Mouse (Mus musculus) forebrain, embryonic 11.5 days (tissue): ENCODE results near the gene Celsr1. TPM values are rescaled to one million over a fixed set of nuclear protein-coding genes. Genes with fewer than 3 reads are reported as not detected.

Experiments
- ATAC-seq: fragments of 200-750 bp; cut with Nextera tagmentation; replicated peaks from 2 replicates; pipeline ENCODE4 v1.8.0; 2017; ENCODE audit warnings: moderate TSS enrichment; ENCODE audit not compliant: low FRiP score
- DNase-seq: peaks from one replicate; pipeline ENCODE4 v3.0.0-alpha.2; 2017; ENCODE audit warnings: low spot score
- H3K27ac ChIP-seq: fragments of 300-500 bp; sonication (generic); 2 replicates; pipeline ENCODE4 v1.5.1; 2014; ENCODE audit warnings: low read depth, low read length
- H3K27me3 ChIP-seq: fragments of 300-500 bp; sonication (generic); 2 replicates; pipeline ENCODE4 v1.6.1; 2014; ENCODE audit warnings: mild to moderate bottlenecking, low read length, mixed read lengths; ENCODE audit not compliant: control insufficient read depth, insufficient read depth
- H3K36me3 ChIP-seq: fragments of 300-500 bp; sonication (generic); 2 replicates; pipeline ENCODE4 v1.6.1; 2014; ENCODE audit warnings: mild to moderate bottlenecking, low read length, moderate library complexity, mixed read lengths; ENCODE audit not compliant: control insufficient read depth, insufficient read depth
- H3K4me1 ChIP-seq: fragments of 300-500 bp; sonication (generic); replicated peaks from 2 replicates; pipeline ENCODE4 v1.6.1; 2014; ENCODE audit warnings: low read length, mixed read lengths; ENCODE audit not compliant: control insufficient read depth, insufficient read depth
- H3K4me2 ChIP-seq: fragments of 300-500 bp; sonication (generic); 2 replicates; pipeline ENCODE4 v1.6.1; 2014; ENCODE audit warnings: low read depth, mild to moderate bottlenecking, low read length, moderate library complexity, mixed read lengths; ENCODE audit not compliant: severe bottlenecking
- H3K4me3 ChIP-seq: fragments of 300-500 bp; sonication (generic); 2 replicates; pipeline ENCODE4 v1.5.1; 2014; ENCODE audit warnings: low read depth, low read length
- H3K9ac ChIP-seq: fragments of 300-500 bp; sonication (generic); 2 replicates; pipeline ENCODE4 v1.6.1; 2014; ENCODE audit warnings: low read length
- H3K9me3 ChIP-seq: fragments of 300-500 bp; sonication (generic); 2 replicates; pipeline ENCODE4 v1.6.1; 2016; ENCODE audit warnings: low read length, mixed read lengths; ENCODE audit not compliant: control insufficient read depth
- WGBS: fragments of 180-500 bp; shearing (Covaris S2); extraction: QIAGEN DNeasy Blood & Tissue Kit; methylation state at CpG from one replicate; pipeline ENCODE4 v1.1.7; 2014; 5-methylcytosine and 5-hydroxymethylcytosine counted together
- polyA plus RNA-seq: library from polyadenylated mRNA; unstranded; fragments of >200 nt; fragmentation: Nextera tagmentation; extraction: Ambion mirVana; gene quantifications from 2 replicates; pipeline ENCODE4 v1.2.1, GENCODE M21; 2014

Gene Celsr1
- polyA plus RNA-seq, 1 experiment from 2014 or later, result 7.3 TPM

DNA sequence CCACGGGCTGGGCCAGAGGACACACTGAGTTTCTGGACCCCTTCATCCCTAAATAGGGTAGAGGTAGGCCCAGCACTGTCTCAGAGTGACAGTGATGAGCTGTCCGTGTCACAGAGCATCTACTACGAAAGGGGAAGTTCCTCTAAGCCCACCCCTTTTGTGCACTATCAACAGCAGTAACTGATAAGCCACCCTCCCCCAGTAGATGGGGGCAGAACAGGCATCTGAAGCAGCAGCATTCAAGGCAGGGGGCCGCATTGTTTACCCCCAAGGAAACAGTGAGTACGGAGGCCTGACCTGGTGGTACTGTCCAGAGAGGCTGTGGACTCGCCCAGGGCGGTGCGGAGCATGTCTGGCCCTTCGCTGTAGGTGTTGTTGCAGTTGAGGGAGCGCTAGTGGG is 131.1 kb downstream of the Celsr1 start:
- Histone ChIP-seq H3K4me1 (0 out of 2 replicates have a peak, but pooled peaks cover 2% of the 10 kb centered on the region), H3K27me3 (no peaks in the 10 kb centered on the region), H3K36me3 (peaks cover 2% of the 10 kb centered on the region; the same call in 1 of the 2 replicates), H3K4me3 (no peak overlapping the region), H3K9me3 (no peaks in the 10 kb centered on the region), H3K27ac (no peak overlapping the region), H3K9ac (no peak overlapping the region), H3K4me2 (no peak overlapping the region)
- ATAC-seq, result no peak
- DNase-seq, result no peak
- WGBS, result 84% methylated on average over 10 of the region's 10 CpGs

GRCm38 (mm10) chr15:85900801-85901200 is 132.8 kb downstream of the Celsr1 start:
- H3K4me1 ChIP-seq, result 0 out of 2 replicates have a peak, but pooled peaks cover 2% of the 10 kb centered on the region
- no peak overlapping the region for H3K4me2 ChIP-seq
- no peaks in the 10 kb centered on the region for H3K27me3 ChIP-seq
- no peak overlapping the region for H3K9ac ChIP-seq
- H3K36me3 ChIP-seq, result peaks cover 2% of the 10 kb centered on the region; the same call in 1 of the 2 replicates
- no peak overlapping the region for H3K4me3 ChIP-seq
- DNase-seq (no peak), ATAC-seq (no peak)
- H3K9me3 ChIP-seq, result no peaks in the 10 kb centered on the region
- H3K27ac ChIP-seq, result no peak overlapping the region
- 85% methylated on average over 12 of the region's 12 CpGs for WGBS

DNA sequence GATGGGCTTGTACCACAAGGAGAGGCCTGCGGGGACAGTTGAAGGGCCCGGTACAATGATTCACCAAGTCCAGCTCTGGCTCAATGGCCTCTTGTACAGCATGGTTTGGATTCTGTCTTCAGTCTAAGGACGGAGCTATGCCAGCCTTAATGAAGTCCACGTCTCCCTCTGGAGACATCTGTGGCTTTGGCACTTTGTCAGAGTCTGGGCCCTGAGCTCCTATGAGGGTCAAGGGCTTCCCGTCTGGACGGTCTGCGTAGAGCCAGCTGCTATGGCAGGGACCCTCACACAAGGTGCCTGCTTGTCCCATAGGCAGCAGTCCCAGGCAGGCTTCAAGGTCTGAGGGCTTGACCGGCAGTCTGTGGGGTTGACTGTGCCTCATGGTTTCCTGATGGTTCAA is 133.3 kb downstream of the Celsr1 start:
- Histone ChIP-seq H3K4me1 (0 out of 2 replicates have a peak, but pooled peaks cover 2% of the 10 kb centered on the region), H3K4me2 (no peak overlapping the region), H3K9ac (no peak overlapping the region), H3K4me3 (no peak overlapping the region), H3K27ac (no peak overlapping the region), H3K27me3 (no peaks in the 10 kb centered on the region), H3K36me3 (peaks cover 2% of the 10 kb centered on the region; the same call in 1 of the 2 replicates), H3K9me3 (no peaks in the 10 kb centered on the region)
- DNase-seq, result no peak
- no peak for ATAC-seq
- WGBS, result 94% methylated on average over 8 of the region's 8 CpGs

- DNase-seq (no peak), ATAC-seq (no peak)
- Histone ChIP-seq H3K4me1 (0 out of 2 replicates have a peak, but pooled peaks cover 2% of the 10 kb centered on the region), H3K9me3 (no peaks in the 10 kb centered on the region), H3K9ac (no peak overlapping the region), H3K27ac (no peak overlapping the region), H3K4me3 (no peak overlapping the region), H3K36me3 (peaks cover 2% of the 10 kb centered on the region; the same call in 1 of the 2 replicates), H3K4me2 (no peak overlapping the region), H3K27me3 (no peaks in the 10 kb centered on the region)
- 36% methylated on average over 6 of the region's 6 CpGs for WGBS
Observed at GRCm38 (mm10) chr15:85899396-85899795, 134.2 kb downstream of the Celsr1 start.

- no peak for DNase-seq
- H3K27ac ChIP-seq, result no peak overlapping the region
- H3K36me3 ChIP-seq, result peaks cover 5% of the 10 kb centered on the region; the same call in 1 of the 2 replicates
- 0 out of 2 replicates have a peak, but pooled peaks cover 2% of the 10 kb centered on the region for H3K4me1 ChIP-seq
- no peaks in the 10 kb centered on the region for H3K9me3 ChIP-seq
- no peak for ATAC-seq
- no peak overlapping the region for H3K4me2 ChIP-seq
- H3K4me3 ChIP-seq, result no peak overlapping the region
- WGBS, result 89% methylated on average over 10 of the region's 10 CpGs
- no peaks in the 10 kb centered on the region for H3K27me3 ChIP-seq
- H3K9ac ChIP-seq, result no peak overlapping the region
Observed at GRCm38 (mm10) chr15:85897113-85897512, 136.5 kb downstream of the Celsr1 start.

DNA sequence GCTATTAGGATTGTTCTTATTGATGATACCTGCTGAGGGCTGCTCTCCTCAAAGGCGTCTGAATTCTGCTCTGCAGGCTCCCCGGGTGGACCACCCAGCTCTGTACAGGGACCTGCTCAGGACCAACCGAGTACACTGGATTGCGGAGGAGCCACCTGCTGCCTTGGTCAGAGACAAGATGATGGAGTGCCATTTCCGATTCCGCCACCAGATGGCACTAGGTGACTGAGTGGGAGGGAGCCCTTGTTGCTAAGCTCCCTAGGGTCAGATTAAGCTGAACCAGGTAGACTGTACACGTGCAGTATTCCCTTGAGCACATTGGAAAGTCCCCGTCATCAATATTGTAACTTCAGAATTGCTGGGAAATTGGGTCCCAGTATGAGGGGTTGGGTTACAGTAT is 137.3 kb downstream of the Celsr1 start:
- Histone ChIP-seq H3K27ac (no peak overlapping the region), H3K27me3 (no peaks in the 10 kb centered on the region), H3K9ac (no peak overlapping the region), H3K9me3 (no peaks in the 10 kb centered on the region), H3K4me2 (no peak overlapping the region), H3K4me1 (0 out of 2 replicates have a peak, but pooled peaks cover 2% of the 10 kb centered on the region), H3K4me3 (no peak overlapping the region), H3K36me3 (peaks cover 5% of the 10 kb centered on the region; the same call in 1 of the 2 replicates)
- DNase-seq (peak; percentile 91), ATAC-seq (peak; percentile 51; the same call in 1 of the 2 replicates)
- 15% methylated on average over 8 of the region's 8 CpGs for WGBS

DNA sequence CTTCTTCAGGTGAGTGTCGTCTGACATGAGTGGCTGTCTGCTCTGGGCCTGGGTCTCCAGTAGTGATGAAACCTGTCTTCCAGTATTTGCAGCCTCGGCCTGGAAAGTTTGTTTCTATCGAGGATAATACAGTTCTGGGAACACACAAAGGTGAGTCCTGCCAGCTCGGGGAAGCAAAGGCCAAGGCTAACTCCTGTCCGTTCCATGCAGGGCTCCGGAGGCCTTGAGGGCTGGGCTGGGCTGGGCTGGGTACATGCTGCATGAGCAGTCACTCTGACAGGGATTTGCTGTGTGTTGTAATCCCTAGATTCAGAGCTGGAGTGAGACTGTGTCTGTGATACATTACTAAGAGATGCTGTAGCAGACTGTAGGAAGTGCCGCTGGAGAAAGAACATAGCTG is 139.7 kb downstream of the Celsr1 start:
- WGBS, result 89% methylated on average over 7 of the region's 7 CpGs
- Histone ChIP-seq H3K4me1 (no peaks in the 10 kb centered on the region), H3K27ac (no peak overlapping the region), H3K36me3 (peaks cover 3% of the 10 kb centered on the region; the same call in 1 of the 2 replicates), H3K4me3 (no peak overlapping the region), H3K9me3 (no peaks in the 10 kb centered on the region), H3K4me2 (no peak overlapping the region), H3K27me3 (no peaks in the 10 kb centered on the region), H3K9ac (no peak overlapping the region)
- ATAC-seq (no peak), DNase-seq (no peak)

DNA sequence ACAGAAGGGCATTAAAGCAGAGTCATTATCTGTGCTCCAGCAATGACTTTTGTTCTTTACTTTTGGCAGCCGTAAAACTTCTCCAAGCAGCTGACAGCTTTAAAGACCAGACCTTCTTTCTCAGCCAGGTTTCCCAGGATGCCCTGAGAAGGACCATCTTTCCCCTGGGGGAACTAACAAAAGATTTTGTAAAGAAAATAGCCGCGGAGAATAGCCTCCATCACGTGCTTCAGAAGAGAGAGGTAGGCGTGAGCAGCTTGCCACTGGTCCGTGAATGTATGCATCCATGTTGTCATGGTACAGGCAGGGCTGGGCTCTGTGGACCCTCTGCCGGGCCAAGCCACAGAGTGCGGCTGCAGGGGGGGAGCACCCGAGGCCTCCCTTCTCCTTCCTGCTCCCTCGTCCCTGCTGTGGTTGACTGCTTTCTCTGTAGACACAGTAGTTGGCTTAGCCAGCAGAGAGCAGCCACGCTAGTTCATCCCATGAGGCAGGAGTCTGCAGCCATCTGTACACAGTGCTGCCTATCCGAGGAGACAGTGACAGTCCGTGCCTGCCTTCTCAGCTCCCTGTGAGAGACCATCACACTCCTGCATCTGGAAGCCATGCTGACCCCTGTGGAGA is 141.0 kb downstream of the Celsr1 start:
- Histone ChIP-seq H3K4me2 (no peak overlapping the region), H3K4me3 (no peak overlapping the region), H3K9me3 (no peaks in the 10 kb centered on the region), H3K27me3 (no peaks in the 10 kb centered on the region), H3K36me3 (peaks cover 3% of the 10 kb centered on the region; the same call in 1 of the 2 replicates), H3K9ac (no peak overlapping the region), H3K27ac (no peak overlapping the region), H3K4me1 (no peaks in the 10 kb centered on the region)
- DNase-seq (no peak), ATAC-seq (no peak)
- WGBS, result 90% methylated on average over 13 of the region's 13 CpGs

DNA sequence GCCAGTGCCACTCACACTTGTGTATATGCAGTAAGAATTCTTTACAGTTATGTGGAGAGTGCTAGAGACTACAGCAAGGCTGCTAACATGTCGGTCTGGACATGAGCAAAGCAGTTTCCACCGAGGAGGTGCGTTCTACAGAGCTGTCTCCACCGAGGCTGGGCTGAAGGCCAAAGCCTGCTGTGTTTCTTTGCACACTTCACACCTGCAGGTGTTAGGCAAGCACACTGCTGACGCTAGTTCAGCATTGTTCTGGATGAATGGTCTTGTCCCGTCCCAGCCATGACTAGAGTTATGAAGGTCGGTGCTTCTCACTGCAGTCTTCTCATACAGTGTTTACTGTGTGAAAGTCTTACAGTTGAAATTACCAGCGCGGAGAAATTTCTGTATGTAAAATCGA is 141.6 kb downstream of the Celsr1 start:
- no peak for DNase-seq
- no peaks in the 10 kb centered on the region for H3K9me3 ChIP-seq
- no peak overlapping the region for H3K4me3 ChIP-seq
- H3K27ac ChIP-seq, result no peak overlapping the region
- H3K9ac ChIP-seq, result no peak overlapping the region
- 91% methylated on average over 10 of the region's 10 CpGs for WGBS
- H3K4me2 ChIP-seq, result no peak overlapping the region
- no peaks in the 10 kb centered on the region for H3K27me3 ChIP-seq
- peaks cover 3% of the 10 kb centered on the region; the same call in 1 of the 2 replicates for H3K36me3 ChIP-seq
- no peaks in the 10 kb centered on the region for H3K4me1 ChIP-seq
- no peak for ATAC-seq
